Mouse (Mus musculus) heart, embryonic 14.5 days (tissue): ENCODE results near the gene Naa50. TPM values are rescaled to one million over a fixed set of nuclear protein-coding genes. Genes with fewer than 3 reads are reported as not detected.

Source experiments
- ATAC-seq: fragments of 200-750 bp; cut with Nextera tagmentation; 2 replicates; pipeline ENCODE4 v1.8.0; 2017; ENCODE audit warnings: low read depth, moderate TSS enrichment; ENCODE audit not compliant: insufficient number of reproducible peaks, insufficient read depth, low FRiP score
- H3K27ac ChIP-seq, 2 experiments: fragments of 200-500 bp in 1 of 2; fragments of 300-500 bp in 1 of 2; sonication (generic) in 1 of 2; replicated peaks in 1 of 2; 2 replicates each; pipeline ENCODE4 v1.5.1; 2012 to 2014; ENCODE audit warnings: low read depth in 2 of 2, low read length in 2 of 2, control low read depth in 1 of 2, mild to moderate bottlenecking in 1 of 2, mixed read lengths in 1 of 2; ENCODE audit not compliant: control insufficient read depth in 1 of 2, insufficient read depth in 1 of 2
- H3K27me3 ChIP-seq: fragments of 300-500 bp; sonication (generic); 2 replicates; pipeline ENCODE4 v1.6.1; 2014; ENCODE audit warnings: mild to moderate bottlenecking, low read length, control low read depth; ENCODE audit not compliant: control insufficient read depth, insufficient read depth
- H3K36me3 ChIP-seq: fragments of 300-500 bp; sonication (generic); 2 replicates; pipeline ENCODE4 v1.6.1; 2014; ENCODE audit warnings: mild to moderate bottlenecking, control low read depth, low read length, mixed read lengths; ENCODE audit not compliant: control insufficient read depth, insufficient read depth
- H3K4me1 ChIP-seq, 2 experiments: fragments of 200-500 bp in 1 of 2; fragments of 300-500 bp in 1 of 2; sonication (generic) in 1 of 2; 2 replicates each; pipeline ENCODE4 v1.6.1; 2012 to 2014; ENCODE audit warnings: low read length in 2 of 2, control low read depth in 1 of 2, mixed read lengths in 1 of 2; ENCODE audit not compliant: control insufficient read depth in 2 of 2, insufficient read depth in 2 of 2
- H3K4me2 ChIP-seq: fragments of 300-500 bp; sonication (generic); 2 replicates; pipeline ENCODE4 v1.6.1; 2014; ENCODE audit warnings: mild to moderate bottlenecking, low read length
- H3K4me3 ChIP-seq, 2 experiments: fragments of 200-500 bp in 1 of 2; fragments of 300-500 bp in 1 of 2; sonication (generic) in 1 of 2; 2 replicates each; pipeline ENCODE4 v1.5.1; 2012 to 2014; ENCODE audit warnings: low read length in 2 of 2, mild to moderate bottlenecking in 2 of 2, control low read depth in 1 of 2, low read depth in 1 of 2, moderate library complexity in 1 of 2; ENCODE audit not compliant: control insufficient read depth in 1 of 2, insufficient read depth in 1 of 2
- H3K9ac ChIP-seq: fragments of 300-500 bp; sonication (generic); 2 replicates; pipeline ENCODE4 v1.6.1; 2014; ENCODE audit warnings: mild to moderate bottlenecking, low read length
- H3K9me3 ChIP-seq: fragments of 300-500 bp; sonication (generic); 2 replicates; pipeline ENCODE4 v1.6.1; 2016; ENCODE audit warnings: low read length, control low read depth; ENCODE audit not compliant: control insufficient read depth
- WGBS: fragments of 180-500 bp; shearing (Covaris S2); extraction: QIAGEN DNeasy Blood & Tissue Kit; methylation state at CpG from one replicate; pipeline ENCODE4 v1.1.7; 2014; 5-methylcytosine and 5-hydroxymethylcytosine counted together
- polyA plus RNA-seq: library from polyadenylated mRNA; unstranded; fragments of >200 nt; fragmentation: Nextera tagmentation; extraction: Ambion mirVana; gene quantifications from 2 replicates; pipeline ENCODE4 v1.2.1, GENCODE M21; 2014

Naa50 gene
- polyA plus RNA-seq, 1 experiment from 2014 or later = 45.4 TPM

DNA sequence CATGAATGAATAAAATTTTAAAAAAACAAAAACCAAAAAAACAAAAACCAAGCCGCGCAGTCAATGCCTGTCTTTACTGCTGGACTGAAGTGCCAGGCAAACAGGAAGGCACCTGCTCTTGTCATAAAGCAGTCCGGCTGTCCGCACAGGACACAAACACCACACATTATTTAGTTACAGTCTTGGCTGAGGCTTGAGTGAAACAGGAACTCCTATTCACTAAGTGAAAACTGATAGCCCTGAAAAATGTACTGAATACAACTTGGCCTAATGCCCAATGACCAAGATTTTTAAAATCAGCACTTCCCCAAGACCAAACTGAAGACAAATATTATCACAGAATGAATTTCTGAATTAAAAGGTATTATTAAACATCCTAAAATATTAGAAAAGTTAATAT lies 13.2 kb upstream of the Naa50 start:
- Histone ChIP-seq H3K4me2 (no peak overlapping the region), H3K4me3 (no peak overlapping the region), H3K36me3 (no peaks in the 10 kb centered on the region), H3K9me3 (no peaks in the 10 kb centered on the region), H3K27ac (no peak overlapping the region), H3K27me3 (no peaks in the 10 kb centered on the region), H3K9ac (no peak overlapping the region), H3K4me1 (peaks cover 3 to 13% of the 10 kb centered on the region in 2 experiments)
- 58% methylated on average over 4 of the region's 4 CpGs for WGBS
- ATAC-seq = no peak

DNA sequence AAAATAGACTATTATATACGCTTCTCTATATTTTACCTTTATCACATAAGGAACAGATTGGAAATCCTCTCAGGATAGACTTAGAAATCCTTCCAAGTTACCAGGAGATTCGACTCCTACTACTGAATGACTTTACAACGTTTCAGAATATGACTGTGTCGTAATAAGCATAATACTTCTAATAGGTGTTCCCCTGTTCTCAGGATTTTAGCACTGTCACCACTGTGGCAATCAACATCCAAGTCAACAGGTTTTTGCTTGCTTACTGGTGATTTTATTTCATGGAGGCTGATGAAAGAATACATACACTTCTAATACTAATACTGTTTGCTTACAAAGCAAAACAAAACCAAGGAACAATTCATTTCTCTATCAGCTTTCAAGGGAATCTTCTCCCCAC lies 7.3 kb upstream of the Naa50 start:
- H3K27ac ChIP-seq = no peak overlapping the region
- no peaks in the 10 kb centered on the region for H3K4me1 ChIP-seq
- ATAC-seq = no peak
- H3K9me3 ChIP-seq = no peaks in the 10 kb centered on the region
- no peak overlapping the region for H3K9ac ChIP-seq
- WGBS = 74% methylated on average over 4 of the region's 4 CpGs
- no peaks in the 10 kb centered on the region for H3K36me3 ChIP-seq
- no peak overlapping the region for H3K4me2 ChIP-seq
- H3K27me3 ChIP-seq = no peaks in the 10 kb centered on the region
- no peak overlapping the region for H3K4me3 ChIP-seq

DNA sequence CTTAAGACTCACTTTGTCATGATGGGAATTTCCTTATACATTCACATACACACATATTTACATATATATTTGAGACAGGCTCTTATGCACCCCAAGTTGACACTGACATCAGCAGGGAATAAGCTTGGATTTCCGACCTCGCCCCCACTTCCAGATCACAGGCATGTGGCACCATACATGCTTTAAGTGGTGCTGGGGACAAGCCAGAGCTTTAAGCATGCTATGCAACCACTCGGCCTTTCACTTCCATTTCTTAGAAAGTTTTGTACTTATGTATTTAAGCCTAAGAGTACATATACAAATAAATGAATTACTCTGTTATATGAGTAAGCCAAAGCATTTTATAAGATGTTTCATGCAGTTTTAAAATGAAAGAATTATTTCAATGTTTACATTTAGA lies 6.4 kb upstream of the Naa50 start:
- H3K36me3 ChIP-seq = no peaks in the 10 kb centered on the region
- no peaks in the 10 kb centered on the region for H3K9me3 ChIP-seq
- no peak overlapping the region for H3K4me2 ChIP-seq
- peaks cover 0 to 8% of the 10 kb centered on the region in 2 experiments; a peak in 1 of 4 replicates for H3K4me1 ChIP-seq
- 81% methylated on average over 3 of the region's 3 CpGs for WGBS
- H3K4me3 ChIP-seq = no peak overlapping the region
- H3K27me3 ChIP-seq = no peaks in the 10 kb centered on the region
- H3K9ac ChIP-seq = no peak overlapping the region
- H3K27ac ChIP-seq = no peak overlapping the region
- no peak for ATAC-seq

DNA sequence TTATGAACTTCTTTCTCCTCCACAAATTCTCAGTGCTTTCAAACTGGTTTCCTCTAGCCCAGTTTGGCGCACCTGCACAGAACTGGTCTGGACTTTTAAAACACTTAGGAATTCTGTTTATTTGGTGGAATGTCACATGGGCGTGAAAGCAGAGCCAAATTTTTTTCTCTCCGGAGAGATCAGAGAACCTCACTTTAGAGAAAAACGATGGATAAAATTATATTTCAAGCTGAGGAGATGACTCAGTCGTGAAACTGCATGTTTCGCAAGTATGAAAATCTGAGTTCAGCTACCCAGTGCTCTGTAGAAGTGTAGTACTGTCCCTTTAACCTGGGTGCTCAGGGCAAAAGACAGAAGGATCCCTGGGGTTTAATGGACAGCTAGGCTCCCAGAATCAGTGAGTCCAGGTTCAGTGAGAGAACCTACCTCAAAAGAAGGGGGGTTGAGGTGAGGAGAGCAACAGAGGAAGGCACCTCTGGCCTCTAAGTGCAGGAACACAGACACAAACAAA lies 3.1 kb upstream of the Naa50 start:
- no peak overlapping the region for H3K9ac ChIP-seq
- H3K36me3 ChIP-seq = no peaks in the 10 kb centered on the region
- no peak overlapping the region for H3K4me2 ChIP-seq
- no peaks in the 10 kb centered on the region for H3K9me3 ChIP-seq
- H3K4me3 ChIP-seq = no peak overlapping the region
- H3K27ac ChIP-seq = no peak overlapping the region
- peaks cover 0 to 16% of the 10 kb centered on the region in 2 experiments; a peak in 2 of 4 replicates for H3K4me1 ChIP-seq
- no peaks in the 10 kb centered on the region for H3K27me3 ChIP-seq
- 87% methylated on average over 6 of the region's 6 CpGs for WGBS
- no peak for ATAC-seq

DNA sequence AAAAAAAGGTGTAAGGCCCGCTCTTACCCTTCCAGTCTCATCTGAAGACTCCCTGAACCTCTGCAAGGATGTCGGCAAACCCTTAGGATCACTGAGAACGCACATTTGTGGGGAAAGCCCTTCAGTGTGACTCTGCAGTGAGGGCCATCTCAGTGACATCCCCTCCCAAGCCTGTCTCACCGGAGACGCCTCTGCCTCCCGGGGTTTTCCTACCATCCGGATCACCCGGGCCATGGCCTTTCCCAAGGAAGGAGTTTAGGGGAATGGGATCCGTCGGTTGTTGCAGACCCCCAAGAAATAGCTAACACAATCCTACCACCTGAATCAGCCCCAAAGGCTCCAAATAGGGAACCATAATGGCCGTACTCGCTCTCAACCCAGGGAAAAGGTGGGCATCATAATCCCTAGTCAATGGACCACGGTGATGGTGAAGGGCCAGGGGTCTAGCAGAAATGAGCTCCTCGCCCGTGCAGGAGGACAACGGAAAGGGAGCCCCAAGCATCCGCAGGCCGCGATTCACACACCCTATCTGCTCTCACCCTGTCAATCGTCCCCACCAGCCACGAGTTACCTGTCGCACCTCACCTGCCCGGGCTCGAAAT lies 1.2 kb upstream of the Naa50 start:
- no peaks in the 10 kb centered on the region for H3K9me3 ChIP-seq
- H3K4me1 ChIP-seq = peaks cover 0 to 20% of the 10 kb centered on the region in 2 experiments; a peak in 2 of 4 replicates
- no peak; the same call in 1 of the 2 replicates for ATAC-seq
- under 1% methylated on average over 24 of the region's 24 CpGs for WGBS
- H3K4me2 ChIP-seq = peak overlapping the region; percentile 89
- peak overlapping the region; percentile 80 to 98 for H3K4me3 ChIP-seq
- H3K9ac ChIP-seq = peak overlapping the region; percentile 96
- peak overlapping the region; percentile 98 to 100 for H3K27ac ChIP-seq
- no peaks in the 10 kb centered on the region for H3K27me3 ChIP-seq
- H3K36me3 ChIP-seq = no peaks in the 10 kb centered on the region

DNA sequence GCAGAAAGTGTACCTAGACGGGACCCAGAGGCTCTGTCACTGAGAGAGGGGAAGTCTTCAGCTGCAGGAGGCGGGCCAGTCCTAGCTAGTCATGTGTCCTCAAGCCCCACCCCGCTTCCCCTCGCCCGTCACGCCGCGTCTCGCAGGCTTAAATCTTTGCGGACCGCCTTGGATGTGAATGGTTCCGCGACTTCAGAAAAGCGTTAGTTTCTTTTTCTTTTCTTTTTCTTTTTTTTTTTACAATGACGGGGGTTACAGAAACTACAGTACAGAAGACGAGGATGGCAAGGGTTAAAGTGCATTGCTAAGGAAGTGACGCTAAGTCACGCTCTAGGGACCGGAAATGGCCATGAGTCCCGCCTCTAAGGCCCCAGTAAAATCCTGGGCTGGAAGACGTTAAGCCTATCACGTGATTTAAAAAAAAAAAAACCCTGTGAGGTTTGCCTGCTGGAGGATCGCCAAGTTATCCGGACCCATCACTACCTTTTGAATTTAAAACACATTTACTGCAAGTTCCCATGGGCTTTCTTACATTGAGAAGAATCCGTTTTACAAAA lies 573 bp upstream of the Naa50 start:
- H3K27me3 ChIP-seq = no peaks in the 10 kb centered on the region
- peak overlapping the region; percentile 96 for H3K9ac ChIP-seq
- under 1% methylated on average over 25 of the region's 25 CpGs for WGBS
- H3K4me1 ChIP-seq = peaks cover 0 to 20% of the 10 kb centered on the region in 2 experiments; a peak in 2 of 4 replicates
- peak overlapping the region; percentile 80 to 98 for H3K4me3 ChIP-seq
- H3K4me2 ChIP-seq = peak overlapping the region; percentile 89
- peak; percentile 80 for ATAC-seq
- H3K36me3 ChIP-seq = no peaks in the 10 kb centered on the region
- peak overlapping the region; percentile 98 to 100 for H3K27ac ChIP-seq
- H3K9me3 ChIP-seq = no peaks in the 10 kb centered on the region

DNA sequence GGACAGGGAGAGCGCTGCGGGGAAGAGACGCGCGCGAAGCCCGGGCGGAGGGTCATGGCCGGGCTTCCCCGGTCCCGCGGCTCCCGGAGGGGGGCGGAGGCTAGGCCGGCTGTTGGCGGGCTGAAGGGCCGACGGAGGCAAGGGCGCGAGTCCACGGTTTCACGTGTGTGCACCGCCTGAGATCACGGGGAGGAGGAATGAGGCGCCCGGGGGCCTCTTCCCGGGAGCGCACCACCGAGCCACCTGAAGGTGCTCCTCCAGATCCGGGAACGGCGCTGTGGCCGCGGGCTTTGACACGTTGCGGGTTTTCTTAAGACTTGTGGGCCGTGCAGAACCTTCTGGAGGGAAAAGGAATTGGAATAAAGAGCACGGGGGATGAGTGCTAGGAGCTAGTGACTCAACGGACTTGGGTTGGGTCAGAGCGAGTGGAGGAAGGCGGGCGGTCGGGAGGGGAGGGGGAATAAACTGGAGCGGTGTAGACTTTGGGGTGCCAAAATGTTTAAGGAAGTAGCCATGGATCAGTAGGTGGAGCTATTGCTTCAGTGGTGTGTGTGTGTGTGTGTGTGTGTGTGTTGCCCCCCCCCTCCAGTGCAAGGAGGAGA lies 657 bp downstream of the Naa50 start:
- WGBS = under 1% methylated on average over 44 of the region's 44 CpGs
- ATAC-seq = peak; percentile 70
- Histone ChIP-seq H3K36me3 (no peaks in the 10 kb centered on the region), H3K4me3 (peak overlapping the region; percentile 80 to 98), H3K9ac (peak overlapping the region; percentile 96), H3K4me1 (peaks cover 0 to 20% of the 10 kb centered on the region in 2 experiments; a peak in 2 of 4 replicates), H3K9me3 (no peaks in the 10 kb centered on the region), H3K27me3 (no peaks in the 10 kb centered on the region), H3K4me2 (peak overlapping the region; percentile 74), H3K27ac (peak overlapping the region; percentile 85 to 98)
